Mouse (Mus musculus) ovary, adult 18-20 months (tissue): Measurements from ENCODE around the gene Tnfrsf12a.
A peak's percentile ranks its signal among the peaks of the same experiment; 100 is the strongest.

Source experiments
- DNase-seq: peaks from one replicate; pipeline ENCODE4 v3.0.0; 2022; ENCODE audit warnings: low spot score, mixed read lengths

The Tnfrsf12a gene

GRCm38 (mm10) chr17:23677236-23677679, at the start of gene Tnfrsf12a:
TSS of gene Tnfrsf12a (minus strand) at chr17:23677468.
- peak; percentile 76 for DNase-seq

DNA sequence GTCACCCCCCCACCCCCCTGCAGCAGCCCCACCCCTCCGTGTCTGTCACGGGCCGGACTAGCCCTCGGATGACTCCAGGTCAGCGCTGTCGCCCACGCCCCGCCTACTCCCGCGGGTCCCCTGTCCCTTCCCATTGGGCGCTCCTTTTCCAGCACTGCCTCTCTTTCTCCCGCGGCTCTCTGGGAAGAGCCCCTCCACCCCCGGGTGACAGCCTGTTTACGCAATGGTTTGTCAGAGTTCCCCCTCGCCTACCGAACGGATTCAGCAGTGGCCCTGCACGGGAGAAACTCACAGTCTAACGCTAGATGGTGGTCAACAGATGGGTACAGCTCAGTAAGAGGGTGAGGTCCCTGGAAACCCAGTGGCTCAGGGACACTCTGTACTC, 49.5 kb upstream of the Tnfrsf12a start:
- DNase-seq: peak; percentile 66

DNA sequence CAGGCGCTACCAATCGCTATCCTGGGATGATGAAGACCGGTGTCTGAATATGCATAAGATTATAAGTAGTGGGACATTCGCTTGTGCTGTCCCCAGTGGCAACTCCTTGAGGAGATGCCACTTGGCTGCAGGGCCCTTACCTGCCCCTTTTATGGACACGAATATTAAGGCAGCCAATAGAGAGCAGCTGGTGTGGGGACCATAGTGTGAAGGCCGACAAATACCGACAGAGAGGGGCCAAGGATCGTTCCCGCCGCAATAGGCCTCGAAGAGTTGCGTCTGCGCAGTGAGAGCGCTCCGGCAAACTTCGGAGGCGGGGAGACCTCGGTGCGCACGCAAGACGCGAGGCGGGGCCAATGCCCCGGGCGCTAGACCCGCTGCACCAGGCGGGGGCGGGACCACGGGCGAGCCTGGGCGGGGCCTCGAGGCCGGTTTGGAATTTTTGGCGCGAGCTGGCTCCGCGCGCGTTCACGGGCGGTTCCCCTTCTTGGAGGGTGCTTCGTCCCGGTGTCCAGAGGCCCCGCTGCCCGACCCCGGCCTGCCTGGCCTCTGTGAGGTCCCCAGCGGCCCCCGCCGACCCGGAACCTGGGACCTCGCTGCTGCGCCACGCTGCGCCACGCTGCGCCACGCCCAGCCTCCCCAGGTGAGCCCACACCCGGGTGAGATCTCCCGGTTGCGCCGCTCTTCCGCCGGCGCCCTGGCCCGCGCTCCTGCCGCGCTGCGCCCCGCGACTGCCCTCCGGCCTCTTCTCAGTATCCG, 48.9 kb upstream of the Tnfrsf12a start, which contains the start of gene Pkmyt1:
TSS of gene Pkmyt1 (plus strand) at position 338 of the 759 bp plus-strand sequence.
- DNase-seq: peak; percentile 89

- no peak for DNase-seq
These were observed 48.2 kb upstream of the Tnfrsf12a start for GRCm38 (mm10) chr17:23725477-23725876.

- DNase-seq: no peak
These were observed 45.3 kb upstream of the Tnfrsf12a start, which contains the start of gene 1520401A03Rik for GRCm38 (mm10) chr17:23722376-23723125. TSS of gene 1520401A03Rik (minus strand) at chr17:23722783.

DNA sequence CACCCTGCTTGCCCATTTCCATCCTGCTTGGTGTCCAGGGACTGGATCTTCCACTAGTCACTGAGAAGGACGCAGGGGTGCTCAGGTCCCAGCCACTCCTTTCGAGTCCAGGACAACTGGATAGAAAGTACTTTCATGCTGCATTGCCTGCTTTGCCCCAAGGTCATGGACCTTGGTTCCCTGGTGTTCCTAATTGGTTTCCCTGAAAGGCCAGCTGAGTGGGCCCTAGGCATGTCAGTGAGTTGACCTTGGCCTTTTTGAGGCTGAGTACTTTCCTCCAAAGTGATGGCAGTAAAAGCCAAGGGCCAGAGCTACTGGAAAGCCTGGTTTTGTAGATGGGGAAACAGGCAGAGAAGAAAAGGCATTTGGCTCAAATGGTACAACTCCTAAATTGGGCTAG, 44.6 kb upstream of the Tnfrsf12a start:
- DNase-seq: no peak

- DNase-seq: no peak
These were observed 42.2 kb upstream of the Tnfrsf12a start for GRCm38 (mm10) chr17:23719455-23719854.

DNA sequence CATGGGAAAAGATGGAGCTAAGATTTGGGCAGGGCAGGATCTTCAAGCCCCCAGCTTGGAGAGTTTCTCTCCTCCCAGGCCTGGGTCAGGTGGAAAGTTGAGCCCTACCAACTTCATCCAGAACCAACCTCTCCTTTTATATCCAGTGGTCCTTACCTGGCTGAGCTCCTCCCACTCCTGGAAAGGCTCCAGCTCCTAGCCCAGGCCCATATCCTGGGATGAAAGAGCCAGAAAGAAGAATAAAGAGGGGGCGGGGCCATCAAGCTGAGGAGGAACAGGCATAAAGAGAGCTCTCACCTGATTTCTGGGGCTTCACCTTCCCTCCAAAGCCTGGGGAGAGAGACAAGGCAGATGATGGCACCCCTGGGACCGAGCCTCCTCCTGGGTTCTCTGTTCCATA, 39.7 kb upstream of the Tnfrsf12a start:
- DNase-seq: no peak

- DNase-seq: no peak
These were observed 28.9 kb upstream of the Tnfrsf12a start for GRCm38 (mm10) chr17:23706212-23706611.

- no peak for DNase-seq
These were observed 28.3 kb upstream of the Tnfrsf12a start for GRCm38 (mm10) chr17:23705525-23706104.

- DNase-seq: no peak
These were observed 27.5 kb upstream of the Tnfrsf12a start for GRCm38 (mm10) chr17:23704741-23705140.

DNA sequence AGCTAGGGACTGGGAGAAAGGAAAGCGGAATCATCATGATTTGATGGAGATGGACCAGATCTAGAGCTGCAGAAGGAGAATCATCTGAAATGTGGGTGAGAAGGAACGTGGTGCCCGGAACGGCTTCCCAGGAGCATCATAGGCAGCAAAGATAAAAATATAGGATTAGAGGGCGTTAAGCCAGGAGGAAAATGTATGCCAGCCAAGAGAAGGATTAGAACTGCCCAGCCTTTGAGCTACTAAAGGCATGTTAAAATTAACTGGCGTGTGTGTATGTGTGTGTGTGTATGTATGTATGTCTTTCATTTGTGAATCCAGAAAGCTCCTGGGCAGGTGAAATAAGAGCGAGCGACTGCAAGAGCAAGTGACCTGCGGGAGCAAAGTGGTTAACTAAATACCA, 26.0 kb upstream of the Tnfrsf12a start:
- DNase-seq: no peak

GRCm38 (mm10) chr17:23700079-23700478, 22.8 kb upstream of the Tnfrsf12a start:
- DNase-seq: peak; percentile 86

DNA sequence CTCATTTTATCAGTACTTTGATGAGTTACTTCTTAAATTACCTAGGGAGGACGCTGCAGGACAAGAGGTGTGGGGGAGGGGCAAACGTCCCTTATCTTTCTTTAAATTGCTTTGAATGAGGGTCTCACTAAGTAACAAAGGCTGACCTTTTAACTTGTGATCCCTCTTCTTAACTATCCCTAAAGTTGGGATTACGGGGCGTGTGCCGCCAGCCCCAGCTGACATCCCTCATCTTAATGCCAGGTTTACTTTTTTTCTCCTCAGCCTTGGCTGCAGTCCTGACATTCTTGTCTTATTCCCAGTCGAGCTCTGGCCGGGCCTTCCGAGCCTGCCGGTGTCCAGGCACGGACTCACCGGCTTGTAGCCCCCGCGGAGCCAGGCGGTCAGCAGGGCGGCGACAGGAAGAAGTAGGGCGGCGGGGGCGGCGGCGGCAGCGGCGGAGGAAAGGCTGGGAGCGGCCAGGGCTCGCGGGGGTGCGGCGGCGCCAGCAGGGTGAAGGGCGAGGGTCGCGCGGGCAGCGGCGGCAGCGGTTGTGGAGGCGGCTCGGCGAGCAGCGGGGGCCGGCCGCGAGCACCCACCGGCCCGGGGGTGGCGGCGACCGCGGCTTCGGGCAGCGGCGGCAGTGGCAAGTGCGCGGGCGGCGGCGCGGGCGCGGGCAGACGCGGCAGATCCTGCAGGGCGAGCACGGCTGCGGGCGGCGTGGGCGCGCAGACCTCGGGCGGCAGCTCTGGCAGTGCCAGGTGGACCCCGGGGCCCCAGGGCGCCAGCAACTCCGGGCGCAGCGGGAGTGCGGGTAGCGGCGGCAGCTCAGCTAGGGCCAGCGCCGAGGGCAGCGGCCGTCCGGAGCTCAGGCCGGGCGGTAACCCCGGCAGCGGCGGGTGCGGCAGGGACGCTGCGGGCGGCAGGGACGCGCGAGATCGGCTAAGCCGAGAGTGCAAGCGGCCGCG, 22.1 kb upstream of the Tnfrsf12a start:
- DNase-seq: no peak

GRCm38 (mm10) chr17:23695801-23696200, 18.5 kb upstream of the Tnfrsf12a start:
- no peak for DNase-seq

DNA sequence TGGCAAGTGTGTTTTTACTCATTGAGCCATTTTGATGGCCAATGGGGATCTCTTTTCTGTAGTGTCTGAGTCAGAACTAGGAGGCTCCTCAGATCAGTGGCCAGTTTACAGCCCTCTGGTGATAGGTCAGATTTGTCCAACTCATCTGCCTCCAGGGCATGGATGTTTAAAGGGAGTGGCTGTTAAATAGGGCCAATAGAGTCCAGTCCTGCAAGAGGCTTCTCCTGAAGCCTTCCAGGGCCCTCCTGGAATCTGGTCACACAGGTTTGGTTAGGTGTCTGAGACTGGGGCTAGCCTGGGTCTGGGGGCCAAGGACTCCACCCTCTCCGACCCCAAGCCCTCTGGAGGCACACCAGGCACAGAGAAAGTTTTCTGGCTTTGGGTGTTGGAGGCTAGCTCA, 17.2 kb upstream of the Tnfrsf12a start:
- DNase-seq: no peak

GRCm38 (mm10) chr17:23683856-23684672, 6.8 kb upstream of the Tnfrsf12a start, which contains the start of gene Cldn9:
TSS of gene Cldn9 (minus strand) at chr17:23684026.
- DNase-seq: no peak

DNA sequence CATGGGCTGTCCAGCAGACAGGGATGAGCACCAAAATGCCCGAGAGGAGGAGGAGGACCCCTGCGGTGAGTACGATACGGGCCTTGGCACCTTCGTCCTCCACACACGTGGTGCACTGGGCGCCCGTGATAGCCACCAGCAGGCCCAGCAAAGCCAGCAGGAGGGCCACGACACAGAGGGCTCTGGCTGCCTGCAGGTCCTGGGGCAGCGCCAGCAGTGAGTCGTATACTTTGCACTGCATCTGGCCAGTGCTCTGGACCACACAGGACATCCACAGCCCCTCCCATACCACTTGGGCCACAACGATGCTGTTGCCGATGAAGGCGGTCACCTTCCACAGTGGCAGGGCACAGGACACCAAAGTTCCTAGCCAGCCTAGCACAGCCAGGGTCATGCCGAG, 6.0 kb upstream of the Tnfrsf12a start:
- DNase-seq: no peak

GRCm38 (mm10) chr17:23682530-23682929, 5.3 kb upstream of the Tnfrsf12a start:
- DNase-seq: no peak

GRCm38 (mm10) chr17:23682092-23682491, 4.8 kb upstream of the Tnfrsf12a start:
- no peak for DNase-seq

DNA sequence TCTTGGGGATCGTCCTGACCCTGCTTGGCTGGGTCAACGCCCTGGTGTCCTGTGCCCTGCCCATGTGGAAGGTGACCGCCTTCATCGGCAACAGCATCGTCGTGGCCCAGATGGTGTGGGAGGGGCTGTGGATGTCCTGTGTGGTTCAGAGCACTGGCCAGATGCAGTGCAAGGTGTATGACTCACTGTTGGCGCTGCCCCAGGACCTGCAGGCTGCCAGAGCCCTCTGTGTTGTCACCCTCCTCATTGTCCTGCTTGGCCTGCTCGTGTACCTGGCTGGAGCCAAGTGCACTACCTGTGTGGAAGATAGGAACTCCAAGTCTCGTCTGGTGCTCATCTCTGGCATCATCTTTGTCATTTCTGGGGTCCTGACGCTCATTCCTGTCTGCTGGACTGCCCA, 3.8 kb upstream of the Tnfrsf12a start:
- DNase-seq: no peak
